Mouse (Mus musculus) left cerebral cortex, adult 2 months (tissue): ENCODE results near the gene Vmn2r18. TPM values are rescaled to one million over a fixed set of nuclear protein-coding genes. Genes with fewer than 3 reads are reported as not detected.
A peak's percentile ranks its signal among the peaks of the same experiment; 100 is the strongest.

Experiments used
- DNase-seq, 2 experiments: peaks; one replicate each; pipeline ENCODE4 v3.0.0; 2021 to 2022; ENCODE audit warnings: low spot score in 2 of 2, mixed read lengths in 1 of 2; ENCODE audit errors: extremely low spot score in 1 of 2
- H3K27ac ChIP-seq: fragments of 200-600 bp; 2 replicates; pipeline ENCODE4 v1.8.1; 2022
- H3K4me3 ChIP-seq: fragments of 200-600 bp; 2 replicates; pipeline ENCODE4 v1.8.1; 2022
- CTCF ChIP-seq: fragments of 200-600 bp; IDR thresholded peaks from 2 replicates; pipeline ENCODE4 v1.8.1; 2022; ENCODE audit warnings: antibody characterized with exemption, mild to moderate bottlenecking, moderate library complexity
- intact Hi-C: fragments of 180-260 bp; cut with DNase I; formaldehyde crosslinking; loops from one replicate; pipeline ENCODE4 v1.15.1; 2025
- long read RNA-seq, 2 experiments: library from polyadenylated mRNA; stranded (forward); transcript quantifications; one replicate each; pipeline ENCODE4 v2.0.0; 2021; ENCODE audit warnings: borderline mapping rate in 2 of 2
- total RNA-seq, 2 experiments: library from RNA; stranded (reverse); gene quantifications; 2 replicates each; pipeline ENCODE4 v1.2.3; 2021

The Vmn2r18 gene
- total RNA-seq, result not detected
- long read RNA-seq, experiment 1, result 0 reads
- long read RNA-seq, experiment 2, result 0 reads

GRCm38 (mm10) chr5:151605921-151606320 is at the start of gene Vmn2r18:
Vmn2r18 (minus strand) TSS chr5:151606021.
- H3K27ac ChIP-seq, result no peak within 1 kb of the TSS
- intact Hi-C loops, result no loop called here
- no peak within 1 kb of the TSS for H3K4me3 ChIP-seq
- DNase-seq, result no peak
- TF ChIP-seq CTCF, result no peak

- H3K4me3 ChIP-seq, result peak overlapping the region; percentile 58
These were observed 45.6 kb upstream of the Vmn2r18 start for GRCm38 (mm10) chr5:151651411-151651784.

GRCm38 (mm10) chr5:151650700-151651410 is 45.0 kb upstream of the Vmn2r18 start, which contains the start of gene Rfc3:
Rfc3 (minus strand) TSS chr5:151651242.
- TF ChIP-seq CTCF, result peak; percentile 97
- DNase-seq, result peak; percentile 91 to 94
- Histone ChIP-seq H3K27ac (no peak within 1 kb of the TSS), H3K4me3 (peak within 1 kb of the TSS; percentile 58)
- intact Hi-C loops, result loop anchor here (5.0 kb wide), 1 partner anchor 284 kb away; no protein-coding TSS in a partner anchor

More at GRCm38 (mm10) chr5:151651411-151651784, 45.6 kb upstream of the Vmn2r18 start:
- no peak for TF ChIP-seq CTCF
- DNase-seq, result no peak
- intact Hi-C loops, result loop anchor here (5.0 kb wide), 1 partner anchor 284 kb away; no protein-coding TSS in a partner anchor
- H3K27ac ChIP-seq, result no peak overlapping the region

- TF ChIP-seq CTCF, result peak; percentile 49
- intact Hi-C loops, result no loop called here
- Histone ChIP-seq H3K27ac (no peak overlapping the region), H3K4me3 (no peak overlapping the region)
- no peak for DNase-seq
These were observed 39.0 kb upstream of the Vmn2r18 start for GRCm38 (mm10) chr5:151644845-151645244.

GRCm38 (mm10) chr5:151642867-151643266 is 37.0 kb upstream of the Vmn2r18 start:
- no peak for TF ChIP-seq CTCF
- intact Hi-C loops, result no loop called here
- no peak overlapping the region for H3K4me3 ChIP-seq
- H3K27ac ChIP-seq, result no peak overlapping the region
- DNase-seq, result no peak

DNA sequence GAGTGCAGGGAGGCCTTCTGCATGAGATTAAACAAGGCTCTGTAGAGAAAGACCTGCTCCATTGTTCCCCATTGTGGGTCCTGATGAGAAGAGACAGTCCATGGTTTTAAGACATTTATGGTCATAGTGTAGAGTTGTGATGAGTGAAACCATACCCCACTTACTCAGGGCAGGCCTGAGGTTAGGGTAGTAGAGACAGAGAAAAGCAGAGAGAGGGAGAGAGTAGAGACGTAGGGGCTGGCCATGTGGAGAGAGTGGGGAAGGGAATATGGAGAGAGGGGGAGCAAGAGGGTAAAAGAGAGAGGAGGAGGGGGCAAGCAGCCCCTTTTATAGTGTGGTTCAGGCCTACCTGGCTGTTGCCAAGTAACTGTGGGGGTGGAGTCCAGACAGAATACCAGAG is 36.3 kb upstream of the Vmn2r18 start:
- no peak for TF ChIP-seq CTCF
- Histone ChIP-seq H3K4me3 (no peak overlapping the region), H3K27ac (no peak overlapping the region)
- no peak for DNase-seq
- intact Hi-C loops, result no loop called here

DNA sequence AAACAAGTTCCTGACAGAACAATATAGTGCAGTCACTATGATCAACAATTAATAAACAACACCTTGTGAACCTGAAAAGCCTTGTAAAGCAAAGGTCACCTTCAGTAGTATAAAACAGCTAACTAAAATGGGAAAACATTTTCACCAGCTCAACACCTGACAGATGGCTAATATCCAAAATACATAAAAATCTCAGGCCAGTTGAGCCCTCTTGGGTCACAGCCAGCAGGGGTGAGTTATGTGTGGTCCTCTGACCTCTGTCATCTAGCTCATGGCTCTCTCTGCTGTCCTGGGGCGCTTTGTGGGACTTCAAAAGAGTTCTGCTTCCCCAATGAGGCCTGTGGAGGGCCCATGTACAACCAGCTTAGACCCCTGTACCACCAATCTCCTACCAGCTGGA is 4.1 kb downstream of the Vmn2r18 start:
- intact Hi-C loops, result no loop called here
- no peak for DNase-seq
- TF ChIP-seq CTCF, result no peak

More for the DNA sequence above, 4.1 kb downstream of the Vmn2r18 start:
- Histone ChIP-seq H3K27ac (no peak overlapping the region), H3K4me3 (no peak overlapping the region)

Other genes starting within 250 kb of the Vmn2r18 start
- gene Gm42906, start 177.9 kb downstream of the Vmn2r18 start, total RNA-seq, result not detected
- 10 to 100 TPM in 1 of 2 experiments, 1 to 10 TPM in 1; 9.8 to 11.4 TPM for gene Rfc3, start 45.2 kb upstream of the Vmn2r18 start, total RNA-seq